Mouse (Mus musculus): ENCODE results near the gene Caml.

GRCm38 (mm10) chr13:55591961-55592490, 30.8 kb upstream of the Caml start:
- TF ChIP-seq POLR2A (IDR thresholded peaks at IDR 0.05; ENCODE audit: borderline replicate concordance, low read depth, low read length) (no peak), CTCF (IDR thresholded peaks at IDR 0.05; ENCODE audit: low read depth, low read length) (no peak)

Data from bone marrow macrophage, adult 2 months (primary cell).